Mouse (Mus musculus) heart, embryonic 13.5 days (tissue): ENCODE measurements around the gene Nsun5. TPM values are rescaled to one million over a fixed set of nuclear protein-coding genes. Genes with fewer than 3 reads are reported as not detected.
"Not testable (repeated sequence)": the region's sequence is repeated elsewhere in the genome, so short reads cannot be mapped to it uniquely, and the experiment has no call there.

Source experiments
- ATAC-seq: fragments of 200-750 bp; cut with Nextera tagmentation; 2 replicates; pipeline ENCODE4 v1.8.0; 2017; ENCODE audit warnings: moderate TSS enrichment; ENCODE audit not compliant: insufficient number of reproducible peaks, low FRiP score, low TSS enrichment; ENCODE audit errors: extremely low read depth
- H3K27ac ChIP-seq: fragments of 300-500 bp; sonication (generic); replicated peaks from 2 replicates; pipeline ENCODE4 v1.5.1; 2015; ENCODE audit warnings: moderate library complexity, mild to moderate bottlenecking, inconsistent platforms
- H3K27me3 ChIP-seq: fragments of 300-500 bp; sonication (generic); replicated peaks from 2 replicates; pipeline ENCODE4 v1.6.1; 2015; ENCODE audit warnings: mild to moderate bottlenecking, inconsistent platforms
- H3K36me3 ChIP-seq: fragments of 300-500 bp; sonication (generic); 2 replicates; pipeline ENCODE4 v1.6.1; 2015; ENCODE audit warnings: mild to moderate bottlenecking, inconsistent platforms
- H3K4me1 ChIP-seq: fragments of 300-500 bp; sonication (generic); 2 replicates; pipeline ENCODE4 v1.6.1; 2015; ENCODE audit warnings: inconsistent platforms
- H3K4me2 ChIP-seq: fragments of 300-500 bp; sonication (generic); 2 replicates; pipeline ENCODE4 v1.6.1; 2015; ENCODE audit warnings: inconsistent platforms, mild to moderate bottlenecking, moderate library complexity
- H3K4me3 ChIP-seq: fragments of 300-500 bp; sonication (generic); 2 replicates; pipeline ENCODE4 v1.5.1; 2015; ENCODE audit warnings: moderate library complexity, mild to moderate bottlenecking, inconsistent platforms
- H3K9ac ChIP-seq: fragments of 300-500 bp; sonication (generic); 2 replicates; pipeline ENCODE4 v1.6.1; 2015; ENCODE audit warnings: inconsistent platforms, mild to moderate bottlenecking, moderate library complexity
- H3K9me3 ChIP-seq: fragments of 300-500 bp; sonication (generic); 2 replicates; pipeline ENCODE4 v1.6.1; 2016; ENCODE audit warnings: inconsistent platforms
- WGBS: fragments of 180-500 bp; shearing (Covaris S2); methylation state at CpG from one replicate; pipeline ENCODE4 v1.1.7; 2015; ENCODE audit warnings: mixed read lengths; 5-methylcytosine and 5-hydroxymethylcytosine counted together
- polyA plus RNA-seq: library from polyadenylated mRNA; unstranded; fragments of >200 nt; fragmentation: Nextera tagmentation; extraction: Ambion mirVana; gene quantifications from 2 replicates; pipeline ENCODE4 v1.2.1, GENCODE M21; 2015

Gene Nsun5
- polyA plus RNA-seq, 1 experiment from 2014 or later: 21.5 TPM

- 80% methylated on average over 13 of the region's 13 CpGs for WGBS
- no peak overlapping the region for H3K4me2 ChIP-seq
- H3K36me3 ChIP-seq: no peaks in the 10 kb centered on the region
- no peak overlapping the region for H3K9ac ChIP-seq
- peaks cover 35% of the 10 kb centered on the region for H3K27me3 ChIP-seq
- no peaks in the 10 kb centered on the region for H3K4me1 ChIP-seq
- no peak overlapping the region for H3K27ac ChIP-seq
- no peak for ATAC-seq
- peaks cover 10% of the 10 kb centered on the region for H3K9me3 ChIP-seq
- no peak overlapping the region for H3K4me3 ChIP-seq
Measured at GRCm38 (mm10) chr5:135351606-135352005, 18.1 kb upstream of the Nsun5 start.

GRCm38 (mm10) chr5:135352995-135353394 lies 16.8 kb upstream of the Nsun5 start, which contains the start of gene Trim50:
Gene Trim50 (plus strand): TSS chr5:135353295.
- Histone ChIP-seq H3K4me1 (no peaks in the 10 kb centered on the region), H3K9me3 (peaks cover 14% of the 10 kb centered on the region), H3K27me3 (peaks cover 35% of the 10 kb centered on the region), H3K4me3 (no peak within 1 kb of the TSS), H3K36me3 (no peaks in the 10 kb centered on the region), H3K4me2 (no peak within 1 kb of the TSS), H3K27ac (no peak within 1 kb of the TSS), H3K9ac (no peak within 1 kb of the TSS)
- no peak for ATAC-seq
- WGBS: 41% methylated on average over 9 of the region's 9 CpGs

- peaks cover 35% of the 10 kb centered on the region for H3K27me3 ChIP-seq
- peaks cover 14% of the 10 kb centered on the region for H3K9me3 ChIP-seq
- H3K27ac ChIP-seq: no peak overlapping the region
- ATAC-seq: no peak
- H3K36me3 ChIP-seq: no peaks in the 10 kb centered on the region
- H3K4me2 ChIP-seq: no peak overlapping the region
- H3K4me3 ChIP-seq: no peak overlapping the region
- H3K4me1 ChIP-seq: no peaks in the 10 kb centered on the region
- no peak overlapping the region for H3K9ac ChIP-seq
- 11% methylated on average over 20 of the region's 20 CpGs for WGBS
Measured at GRCm38 (mm10) chr5:135353564-135353963, 16.2 kb upstream of the Nsun5 start.

- Histone ChIP-seq H3K9me3 (peaks cover 4% of the 10 kb centered on the region), H3K4me3 (no peak overlapping the region), H3K9ac (no peak overlapping the region), H3K27me3 (peaks cover 35% of the 10 kb centered on the region), H3K4me1 (no peaks in the 10 kb centered on the region), H3K4me2 (no peak overlapping the region), H3K36me3 (no peaks in the 10 kb centered on the region), H3K27ac (no peak overlapping the region)
- ATAC-seq: no peak
- 33% methylated on average over 1 of the region's 1 CpGs for WGBS
Measured at GRCm38 (mm10) chr5:135356090-135356489, 13.7 kb upstream of the Nsun5 start.

- Histone ChIP-seq H3K4me1 (no peaks in the 10 kb centered on the region), H3K9me3 (peaks cover 4% of the 10 kb centered on the region), H3K9ac (no peak overlapping the region), H3K27ac (no peak overlapping the region), H3K36me3 (no peaks in the 10 kb centered on the region), H3K4me2 (no peak overlapping the region), H3K4me3 (no peak overlapping the region), H3K27me3 (peaks cover 28% of the 10 kb centered on the region)
- ATAC-seq: no peak
- 67% methylated on average over 2 of the region's 2 CpGs for WGBS
Measured at GRCm38 (mm10) chr5:135357556-135357955, 12.2 kb upstream of the Nsun5 start.

GRCm38 (mm10) chr5:135359772-135360171 lies 10.0 kb upstream of the Nsun5 start:
- no peak overlapping the region for H3K27ac ChIP-seq
- H3K4me1 ChIP-seq: no peaks in the 10 kb centered on the region
- H3K27me3 ChIP-seq: peaks cover 19% of the 10 kb centered on the region
- H3K9ac ChIP-seq: no peak overlapping the region
- ATAC-seq: no peak
- no peaks in the 10 kb centered on the region for H3K36me3 ChIP-seq
- no peak overlapping the region for H3K4me3 ChIP-seq
- WGBS: 57% methylated on average over 2 of the region's 2 CpGs
- no peak overlapping the region for H3K4me2 ChIP-seq
- H3K9me3 ChIP-seq: peaks cover 4% of the 10 kb centered on the region

GRCm38 (mm10) chr5:135362572-135362971 lies 7.2 kb upstream of the Nsun5 start:
- no peak for ATAC-seq
- Histone ChIP-seq H3K4me1 (no peaks in the 10 kb centered on the region), H3K9me3 (peaks cover 2% of the 10 kb centered on the region), H3K4me3 (no peak overlapping the region), H3K27me3 (peaks cover 33% of the 10 kb centered on the region), H3K9ac (no peak overlapping the region), H3K4me2 (no peak overlapping the region), H3K36me3 (no peaks in the 10 kb centered on the region), H3K27ac (no peak overlapping the region)
- WGBS: 69% methylated on average over 3 of the region's 3 CpGs

- Histone ChIP-seq H3K36me3 (no peaks in the 10 kb centered on the region), H3K4me1 (no peaks in the 10 kb centered on the region), H3K27me3 (peaks cover 33% of the 10 kb centered on the region), H3K9ac (no peak overlapping the region), H3K27ac (no peak overlapping the region), H3K4me3 (no peak overlapping the region), H3K4me2 (no peak overlapping the region), H3K9me3 (no peaks in the 10 kb centered on the region)
- WGBS: 29% methylated on average over 12 of the region's 12 CpGs
- ATAC-seq: no peak
Measured at GRCm38 (mm10) chr5:135363540-135363939, 6.2 kb upstream of the Nsun5 start.

GRCm38 (mm10) chr5:135367841-135368240 lies 1.9 kb upstream of the Nsun5 start:
- Histone ChIP-seq H3K36me3 (peaks cover 17% of the 10 kb centered on the region), H3K4me2 (no peak overlapping the region), H3K9ac (no peak overlapping the region), H3K27me3 (peaks cover 33% of the 10 kb centered on the region), H3K27ac (no peak overlapping the region), H3K9me3 (no peaks in the 10 kb centered on the region), H3K4me1 (peaks cover 17% of the 10 kb centered on the region), H3K4me3 (no peak overlapping the region)
- 52% methylated on average over 6 of the region's 6 CpGs for WGBS
- ATAC-seq: no peak

- H3K4me1 ChIP-seq: peaks cover 17% of the 10 kb centered on the region
- ATAC-seq: no peak
- H3K9ac ChIP-seq: no peak overlapping the region
- H3K4me3 ChIP-seq: no peak overlapping the region
- H3K27ac ChIP-seq: no peak overlapping the region
- H3K4me2 ChIP-seq: no peak overlapping the region
- WGBS: 79% methylated on average over 6 of the region's 6 CpGs
- H3K9me3 ChIP-seq: no peaks in the 10 kb centered on the region
- peaks cover 33% of the 10 kb centered on the region for H3K27me3 ChIP-seq
- peaks cover 22% of the 10 kb centered on the region for H3K36me3 ChIP-seq
Measured at GRCm38 (mm10) chr5:135368312-135368711, 1.4 kb upstream of the Nsun5 start.

- Histone ChIP-seq H3K4me1 (peaks cover 17% of the 10 kb centered on the region), H3K27me3 (peaks cover 26% of the 10 kb centered on the region), H3K4me2 (peak overlapping the region; percentile 86), H3K27ac (peak overlapping the region; percentile 80; the same call in 1 of the 2 replicates), H3K4me3 (peak overlapping the region; percentile 97), H3K36me3 (peaks cover 31% of the 10 kb centered on the region), H3K9ac (peak overlapping the region; percentile 96)
- ATAC-seq, H3K9me3 ChIP-seq: not testable (repeated sequence)
- 53% methylated on average over 9 of the region's 9 CpGs for WGBS
Measured at GRCm38 (mm10) chr5:135369196-135369595, 557 bp upstream of the Nsun5 start.

GRCm38 (mm10) chr5:135371195-135371594 lies 1.4 kb downstream of the Nsun5 start:
- H3K27me3 ChIP-seq: peaks cover 8% of the 10 kb centered on the region; the same call in 1 of the 2 replicates
- H3K36me3 ChIP-seq: peaks cover 51% of the 10 kb centered on the region
- 91% methylated on average over 13 of the region's 13 CpGs for WGBS
- H3K4me1 ChIP-seq: peaks cover 26% of the 10 kb centered on the region
- no peaks in the 10 kb centered on the region for H3K9me3 ChIP-seq
- no peak overlapping the region for H3K4me3 ChIP-seq
- no peak overlapping the region for H3K27ac ChIP-seq
- 0 out of 2 replicates have a peak overlapping the region, but pooled peaks have one; percentile 86 for H3K4me2 ChIP-seq
- no peak for ATAC-seq
- H3K9ac ChIP-seq: no peak overlapping the region
